Mouse (Mus musculus): ENCODE measurements at regions not wholly inside any gene's neighbourhood (a gene's known extent, or its start where the extent isn't known, plus 50 kb on each side); places are given as distances from the start of the nearest gene placed in this dataset.
A peak's percentile ranks its signal among the peaks of the same experiment; 100 is the strongest.

DNA sequence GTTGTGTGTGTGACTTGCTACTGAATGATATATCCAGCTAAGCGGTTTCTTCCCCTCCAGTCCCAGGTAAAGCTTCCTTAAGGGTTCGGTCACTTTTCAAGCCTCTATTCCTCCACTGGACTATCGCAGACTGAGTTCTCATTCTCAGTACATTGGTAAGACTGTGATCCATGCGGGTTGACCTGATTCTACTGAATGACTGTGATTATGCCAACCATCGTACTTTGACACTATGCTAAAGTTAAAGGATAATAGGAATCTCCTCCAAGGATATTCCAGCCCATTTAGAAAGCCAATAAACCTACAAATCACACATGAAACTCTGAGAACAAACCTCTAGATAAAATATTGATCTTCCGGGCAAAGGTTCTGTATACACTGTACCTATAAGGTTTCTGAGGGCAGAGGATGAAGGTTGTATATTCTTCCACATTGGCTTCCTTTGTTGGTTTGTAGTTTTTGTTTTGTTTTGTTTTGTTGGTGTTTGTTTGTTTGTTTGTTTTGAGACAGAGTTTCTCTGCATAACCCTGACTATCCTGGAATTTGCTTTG lies 223.7 kb upstream of the Zpld1 start:
- no peak for ATAC-seq (ENCODE audit: low FRiP score)
- H3K36me3 ChIP-seq (replicated peaks; ENCODE audit: control insufficient read depth, insufficient read depth) = no peaks in the 10 kb centered on the region
- no peak overlapping the region for H3K4me3 ChIP-seq (replicated peaks; ENCODE audit: low read length)
- no peak overlapping the region for H3K27ac ChIP-seq
- 94% methylated on average over 6 of the region's 6 CpGs for WGBS
- DNase-seq (ENCODE audit: low spot score) = no peak
- H3K9ac ChIP-seq = no peak overlapping the region
- no peaks in the 10 kb centered on the region for H3K9me3 ChIP-seq (ENCODE audit: control insufficient read depth, low read length)
- no peaks in the 10 kb centered on the region for H3K27me3 ChIP-seq (ENCODE audit: control insufficient read depth, insufficient read depth, low read length)
- no peak overlapping the region for H3K4me2 ChIP-seq (replicated peaks)
- no peaks in the 10 kb centered on the region for H3K4me1 ChIP-seq (replicated peaks; ENCODE audit: control insufficient read depth, insufficient read depth, low read length)

DNA sequence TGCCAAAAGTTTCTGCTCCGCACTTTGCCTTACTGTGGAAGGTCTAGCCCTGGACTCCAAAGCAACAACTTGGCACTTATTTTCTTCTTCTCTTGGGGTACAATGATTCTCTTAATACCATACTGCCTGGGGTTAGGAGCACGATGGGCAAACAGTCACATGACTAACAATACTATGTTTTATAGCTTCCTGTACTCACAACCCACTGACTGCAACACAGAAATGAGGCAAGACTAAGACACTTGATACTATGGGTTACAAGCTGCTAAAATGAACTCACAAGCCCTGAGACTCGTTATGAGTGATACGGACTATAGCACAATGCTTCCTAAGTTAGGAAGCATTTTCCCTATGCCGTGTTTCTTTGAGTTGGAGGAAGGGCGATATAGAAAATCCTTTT lies 222.3 kb upstream of the Zpld1 start:
- no peaks in the 10 kb centered on the region for H3K36me3 ChIP-seq (replicated peaks; ENCODE audit: control insufficient read depth, insufficient read depth)
- no peaks in the 10 kb centered on the region for H3K27me3 ChIP-seq (ENCODE audit: control insufficient read depth, insufficient read depth, low read length)
- WGBS = 92% methylated on average over 6 of the region's 6 CpGs
- H3K4me1 ChIP-seq (replicated peaks; ENCODE audit: control insufficient read depth, insufficient read depth, low read length) = no peaks in the 10 kb centered on the region
- H3K4me2 ChIP-seq (replicated peaks) = no peak overlapping the region
- H3K9ac ChIP-seq = no peak overlapping the region
- H3K9me3 ChIP-seq (ENCODE audit: control insufficient read depth, low read length) = no peaks in the 10 kb centered on the region
- no peak overlapping the region for H3K4me3 ChIP-seq (replicated peaks; ENCODE audit: low read length)
- H3K27ac ChIP-seq = no peak overlapping the region
- ATAC-seq (ENCODE audit: low FRiP score) (no peak), DNase-seq (ENCODE audit: low spot score) (no peak)

DNA sequence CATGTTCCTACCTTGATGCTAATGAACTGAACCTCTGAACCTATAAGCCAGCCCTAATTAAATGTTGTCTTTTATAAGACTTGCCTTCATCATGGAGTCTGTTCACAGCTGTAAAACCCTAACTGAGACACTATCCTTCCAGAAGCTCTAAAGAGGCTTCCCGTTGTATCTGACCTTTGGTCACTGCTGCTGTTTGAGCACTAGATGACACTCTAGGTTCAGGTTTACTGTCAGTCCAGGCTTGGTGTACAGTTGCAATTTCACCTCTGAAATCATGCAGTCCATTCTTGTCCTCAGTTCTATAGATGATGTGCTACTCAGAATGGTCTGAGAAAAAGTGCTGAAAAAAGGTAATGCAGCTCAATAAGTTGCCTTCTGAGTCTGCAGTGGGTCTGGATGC lies 221.9 kb upstream of the Zpld1 start:
- Histone ChIP-seq H3K27ac (no peak overlapping the region), H3K4me1 (replicated peaks; ENCODE audit: control insufficient read depth, insufficient read depth, low read length) (no peaks in the 10 kb centered on the region), H3K4me3 (replicated peaks; ENCODE audit: low read length) (no peak overlapping the region), H3K27me3 (ENCODE audit: control insufficient read depth, insufficient read depth, low read length) (no peaks in the 10 kb centered on the region), H3K36me3 (replicated peaks; ENCODE audit: control insufficient read depth, insufficient read depth) (no peaks in the 10 kb centered on the region), H3K9me3 (ENCODE audit: control insufficient read depth, low read length) (no peaks in the 10 kb centered on the region), H3K9ac (no peak overlapping the region), H3K4me2 (replicated peaks) (no peak overlapping the region)
- 82% methylated on average over 1 of the region's 1 CpGs for WGBS
- DNase-seq (ENCODE audit: low spot score) (no peak), ATAC-seq (ENCODE audit: low FRiP score) (no peak)

DNA sequence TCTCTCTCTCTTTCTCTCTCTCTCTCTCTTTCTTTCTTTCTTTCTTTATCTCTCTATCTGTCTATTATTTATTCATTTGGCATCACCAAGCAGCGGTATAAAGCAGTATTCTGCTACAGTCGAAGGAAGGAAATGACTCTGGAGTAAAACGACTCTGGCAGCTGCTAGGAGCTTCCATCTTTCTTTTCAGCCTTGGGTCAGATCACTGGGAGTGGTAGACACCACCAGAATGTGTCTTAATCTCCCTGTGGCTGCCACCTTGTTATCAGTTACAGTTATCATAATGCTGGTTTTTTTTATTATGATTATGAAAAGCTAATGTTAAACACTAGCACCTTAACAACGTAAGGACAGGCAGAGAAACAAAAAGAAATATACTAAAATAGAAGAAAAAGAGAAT lies 219.2 kb upstream of the Zpld1 start:
- no peak for DNase-seq (ENCODE audit: low spot score)
- Histone ChIP-seq H3K36me3 (replicated peaks; ENCODE audit: control insufficient read depth, insufficient read depth) (no peaks in the 10 kb centered on the region), H3K4me2 (replicated peaks) (no peak overlapping the region), H3K4me3 (replicated peaks; ENCODE audit: low read length) (no peak overlapping the region), H3K4me1 (replicated peaks; ENCODE audit: control insufficient read depth, insufficient read depth, low read length) (no peaks in the 10 kb centered on the region), H3K27me3 (ENCODE audit: control insufficient read depth, insufficient read depth, low read length) (no peaks in the 10 kb centered on the region), H3K27ac (no peak overlapping the region), H3K9me3 (ENCODE audit: control insufficient read depth, low read length) (no peaks in the 10 kb centered on the region), H3K9ac (no peak overlapping the region)
- ATAC-seq (ENCODE audit: low FRiP score) = no peak
- 83% methylated on average over 4 of the region's 4 CpGs for WGBS

DNA sequence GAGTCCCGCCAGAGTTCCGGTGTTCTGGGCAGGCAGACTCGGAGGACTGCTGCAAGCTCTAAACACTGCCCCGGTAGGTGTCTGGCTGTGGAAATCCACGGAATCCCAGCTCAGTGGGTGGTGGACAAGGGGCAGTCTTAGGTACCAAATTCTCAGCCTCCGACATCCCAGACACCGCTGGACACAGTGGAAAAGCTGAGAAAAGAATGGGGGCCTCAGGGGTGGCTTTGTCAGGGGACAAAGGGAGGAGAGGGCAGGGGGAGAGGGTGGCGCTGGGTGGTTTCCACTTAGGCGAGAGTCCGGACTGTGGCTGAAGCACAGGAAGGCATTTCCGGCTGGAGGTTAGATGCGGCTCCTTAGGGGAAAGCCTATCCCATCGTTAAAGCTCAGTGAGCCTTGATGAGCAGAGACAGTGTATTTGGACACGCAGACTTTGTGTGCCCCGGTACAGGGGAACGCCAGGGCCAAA lies 217.5 kb upstream of the Zpld1 start:
- Histone ChIP-seq H3K4me1 (replicated peaks; ENCODE audit: control insufficient read depth, insufficient read depth, low read length) (no peaks in the 10 kb centered on the region), H3K27me3 (ENCODE audit: control insufficient read depth, insufficient read depth, low read length) (no peaks in the 10 kb centered on the region), H3K27ac (no peak overlapping the region), H3K36me3 (replicated peaks; ENCODE audit: control insufficient read depth, insufficient read depth) (no peaks in the 10 kb centered on the region), H3K9ac (peak overlapping the region; percentile 53), H3K4me3 (replicated peaks; ENCODE audit: low read length) (peak overlapping the region; percentile 25), H3K4me2 (replicated peaks) (peak overlapping the region; percentile 57), H3K9me3 (ENCODE audit: control insufficient read depth, low read length) (no peaks in the 10 kb centered on the region)
- 11% methylated on average over 16 of the region's 16 CpGs for WGBS
- ATAC-seq (ENCODE audit: low FRiP score) (peak; percentile 62), DNase-seq (ENCODE audit: low spot score) (no peak)

DNA sequence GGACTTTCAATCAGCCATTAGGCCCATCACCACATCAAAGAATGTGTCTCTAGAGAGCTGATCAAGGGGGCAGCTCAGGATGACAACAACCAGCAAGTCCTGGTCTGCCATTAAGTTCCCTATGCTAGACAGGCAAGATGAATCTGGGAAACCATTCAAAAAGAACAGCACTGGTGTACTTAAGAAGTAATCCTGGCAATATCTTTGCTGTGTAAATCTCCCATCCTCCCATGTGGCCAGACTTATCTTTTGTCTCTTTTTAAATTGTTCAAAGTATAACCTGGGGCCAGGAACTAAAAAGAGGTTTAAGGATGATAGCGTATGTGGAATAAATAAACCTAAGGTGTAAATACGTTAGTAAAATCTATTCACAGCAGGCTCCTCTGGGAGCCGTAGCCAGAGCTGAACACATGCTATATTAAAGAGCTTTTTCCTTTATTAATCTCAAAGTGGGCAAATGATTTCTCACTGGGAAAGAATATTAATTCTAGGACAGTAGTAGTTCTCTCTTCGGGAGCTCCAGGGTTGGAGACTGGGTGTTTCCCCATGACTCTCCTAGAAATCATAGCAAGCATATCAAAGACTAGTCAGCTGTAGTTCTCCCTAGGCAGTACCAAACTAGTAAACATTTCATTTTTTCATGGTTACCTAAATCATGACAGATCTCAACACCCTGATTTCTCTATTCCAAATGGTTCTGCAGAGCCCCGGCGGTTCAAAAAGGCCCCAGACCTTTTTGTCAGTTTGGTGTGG lies 216.8 kb upstream of the Zpld1 start:
- H3K4me1 ChIP-seq (replicated peaks; ENCODE audit: control insufficient read depth, insufficient read depth, low read length) = no peaks in the 10 kb centered on the region
- no peaks in the 10 kb centered on the region for H3K36me3 ChIP-seq (replicated peaks; ENCODE audit: control insufficient read depth, insufficient read depth)
- peak overlapping the region; percentile 57 for H3K4me2 ChIP-seq (replicated peaks)
- 55% methylated on average over 6 of the region's 6 CpGs for WGBS
- H3K27me3 ChIP-seq (ENCODE audit: control insufficient read depth, insufficient read depth, low read length) = no peaks in the 10 kb centered on the region
- peak overlapping the region; percentile 53 for H3K9ac ChIP-seq
- no peak overlapping the region for H3K27ac ChIP-seq
- no peak for ATAC-seq (ENCODE audit: low FRiP score)
- no peaks in the 10 kb centered on the region for H3K9me3 ChIP-seq (ENCODE audit: control insufficient read depth, low read length)
- no peak for DNase-seq (ENCODE audit: low spot score)
- H3K4me3 ChIP-seq (replicated peaks; ENCODE audit: low read length) = 0 out of 2 replicates have a peak overlapping the region, but pooled peaks have one; percentile 25

DNA sequence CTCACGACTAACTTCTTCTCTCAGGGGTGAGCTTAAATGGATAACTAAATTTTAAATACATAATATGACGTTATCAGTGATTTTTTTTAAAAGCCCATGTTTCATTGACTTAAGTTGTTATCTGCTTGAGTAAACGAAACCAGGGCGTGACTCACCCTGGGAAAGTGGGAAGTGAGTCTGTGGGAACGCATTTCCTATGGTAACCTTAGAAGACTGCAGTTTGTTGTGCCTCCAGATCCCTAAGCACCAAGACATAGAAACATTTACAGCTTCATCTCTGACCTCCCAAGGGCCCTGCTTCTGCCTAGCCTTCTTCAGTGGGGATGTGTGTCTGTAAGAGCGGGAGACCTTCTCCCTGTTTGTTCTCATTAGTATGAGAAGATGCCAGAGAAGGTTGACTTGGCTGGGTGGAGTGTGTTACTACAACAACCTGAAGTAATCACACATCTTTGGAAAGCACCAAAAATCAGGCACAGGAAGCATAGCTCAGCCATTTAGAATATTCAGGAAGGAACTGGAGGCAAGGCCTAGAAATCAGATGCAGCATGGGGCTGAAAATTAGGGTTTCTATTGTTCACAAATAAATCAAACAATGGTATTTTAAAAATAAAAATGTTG lies 207.1 kb upstream of the Zpld1 start:
- H3K27ac ChIP-seq = no peak overlapping the region
- 85% methylated on average over 6 of the region's 6 CpGs for WGBS
- H3K9ac ChIP-seq = no peak overlapping the region
- H3K4me1 ChIP-seq (replicated peaks; ENCODE audit: control insufficient read depth, insufficient read depth, low read length) = no peaks in the 10 kb centered on the region
- no peak overlapping the region for H3K4me3 ChIP-seq (replicated peaks; ENCODE audit: low read length)
- ATAC-seq (ENCODE audit: low FRiP score) = no peak
- no peaks in the 10 kb centered on the region for H3K27me3 ChIP-seq (ENCODE audit: control insufficient read depth, insufficient read depth, low read length)
- no peaks in the 10 kb centered on the region for H3K36me3 ChIP-seq (replicated peaks; ENCODE audit: control insufficient read depth, insufficient read depth)
- H3K9me3 ChIP-seq (ENCODE audit: control insufficient read depth, low read length) = no peaks in the 10 kb centered on the region
- DNase-seq (ENCODE audit: low spot score) = no peak
- no peak overlapping the region for H3K4me2 ChIP-seq (replicated peaks)

DNA sequence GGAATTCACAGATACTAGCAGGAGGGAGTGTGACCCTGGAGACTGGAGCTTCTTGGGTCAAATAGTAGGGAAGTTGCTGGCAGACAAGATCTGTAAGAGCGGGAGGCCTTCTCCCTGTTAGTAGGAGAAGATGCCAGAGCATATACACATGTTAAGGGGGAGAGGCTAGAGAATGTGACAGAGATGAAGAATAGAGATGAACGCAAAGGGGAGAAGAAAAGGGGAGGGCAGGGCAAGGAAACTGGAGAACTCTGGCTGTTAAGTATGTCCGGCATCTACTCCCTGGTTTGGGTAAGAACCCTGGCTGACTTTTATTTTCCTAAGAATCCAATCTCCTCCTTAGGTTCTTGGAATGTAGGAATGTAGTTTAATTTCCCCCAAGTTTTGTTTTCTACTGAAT lies 206.5 kb upstream of the Zpld1 start:
- Histone ChIP-seq H3K4me2 (replicated peaks) (no peak overlapping the region), H3K27ac (no peak overlapping the region), H3K9ac (no peak overlapping the region), H3K4me3 (replicated peaks; ENCODE audit: low read length) (no peak overlapping the region), H3K36me3 (replicated peaks; ENCODE audit: control insufficient read depth, insufficient read depth) (no peaks in the 10 kb centered on the region), H3K4me1 (replicated peaks; ENCODE audit: control insufficient read depth, insufficient read depth, low read length) (no peaks in the 10 kb centered on the region), H3K27me3 (ENCODE audit: control insufficient read depth, insufficient read depth, low read length) (no peaks in the 10 kb centered on the region), H3K9me3 (ENCODE audit: control insufficient read depth, low read length) (no peaks in the 10 kb centered on the region)
- ATAC-seq (ENCODE audit: low FRiP score) (no peak), DNase-seq (ENCODE audit: low spot score) (no peak)
- WGBS = 93% methylated on average over 3 of the region's 3 CpGs

DNA sequence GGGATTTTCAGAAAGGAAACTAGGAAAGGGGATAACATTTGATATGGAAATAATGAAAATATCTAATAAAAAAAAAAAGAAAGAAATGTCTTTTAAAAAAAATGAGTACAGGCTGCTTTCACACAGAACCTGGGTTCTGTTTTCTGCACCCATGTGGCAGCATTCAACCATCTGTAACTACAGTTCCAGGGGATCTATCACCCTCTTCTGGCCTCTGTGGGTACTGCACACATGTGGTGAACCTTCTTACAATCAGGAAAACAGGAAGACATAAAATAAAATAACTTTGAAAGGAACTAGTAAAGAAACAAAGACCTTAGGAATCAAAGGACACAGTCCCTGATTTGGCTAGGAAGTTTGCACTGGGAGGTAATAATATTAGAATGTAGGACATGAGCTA lies 205.5 kb upstream of the Zpld1 start:
- Histone ChIP-seq H3K36me3 (replicated peaks; ENCODE audit: control insufficient read depth, insufficient read depth) (no peaks in the 10 kb centered on the region), H3K4me1 (replicated peaks; ENCODE audit: control insufficient read depth, insufficient read depth, low read length) (no peaks in the 10 kb centered on the region), H3K4me3 (replicated peaks; ENCODE audit: low read length) (no peak overlapping the region), H3K27me3 (ENCODE audit: control insufficient read depth, insufficient read depth, low read length) (no peaks in the 10 kb centered on the region), H3K27ac (no peak overlapping the region), H3K9ac (no peak overlapping the region), H3K4me2 (replicated peaks) (no peak overlapping the region), H3K9me3 (ENCODE audit: control insufficient read depth, low read length) (no peaks in the 10 kb centered on the region)
- no peak for DNase-seq (ENCODE audit: low spot score)
- ATAC-seq (ENCODE audit: low FRiP score) = no peak
